In genomic region chr12:80218784-80219183, GRCm38 (mm10) we compare ENCODE assay signal across 14 mouse cellular contexts. TPM values are rescaled to one million over a fixed set of nuclear protein-coding genes. Genes with fewer than 3 reads are reported as not detected.
DNase-seq lines count a peak whose midpoint lies in the region; ATAC-seq and TF ChIP-seq lines count a peak whose summit lies in the region.
"Had no signal": no experiment of that assay in that cellular context is flagged by ENCODE, and none has a peak within 500 bp of the region (broad histone marks: within the 10 kb centered on the region; RNA-seq: fewer than 3 reads in every experiment).

No protein-coding gene starts in this region.

- no peak for TF ChIP-seq POLR2A in heart, adult 2 months (IDR thresholded peaks at IDR 0.05; ENCODE audit: insufficient read depth, low read depth, low read length)

- no peak for TF ChIP-seq CTCF in heart, adult 2 months (IDR thresholded peaks at IDR 0.05)
- TF ChIP-seq CTCF in kidney, postnatal 0 days (IDR thresholded peaks at IDR 0.05; ENCODE audit: low read depth) = no peak

- no peaks in the 10 kb centered on the region for H3K27me3 ChIP-seq in heart, adult 2 months (ENCODE audit: control insufficient read depth, insufficient read depth, low read length)
- H3K27me3 ChIP-seq in kidney, postnatal 0 days (ENCODE audit: insufficient read depth, low read length) = no peaks in the 10 kb centered on the region
- no peaks in the 10 kb centered on the region for H3K27me3 ChIP-seq in liver, embryonic 11.5 days (replicated peaks; ENCODE audit: control insufficient read depth, insufficient read depth, low read length)
- no peaks in the 10 kb centered on the region for H3K27me3 ChIP-seq in stomach, embryonic 15.5 days (replicated peaks)
- H3K27me3 ChIP-seq: hindbrain, embryonic 15.5 days; midbrain, embryonic 12.5 days had no signal

- 48% methylated on average over 3 of the region's 3 CpGs for WGBS in heart, adult 2 months
- WGBS in kidney, postnatal 0 days = 50% methylated on average over 3 of the region's 3 CpGs
- WGBS in liver, embryonic 11.5 days = 65% methylated on average over 3 of the region's 3 CpGs
- 54% methylated on average over 3 of the region's 3 CpGs for WGBS in stomach, embryonic 15.5 days

- no peak for ATAC-seq in kidney, postnatal 0 days (replicated peaks; ENCODE audit: low FRiP score, low read depth)
- ATAC-seq in liver, embryonic 11.5 days (replicated peaks; ENCODE audit: low FRiP score) = 0 out of 2 replicates have a peak, but pooled peaks have one; percentile 7
- no peak for ATAC-seq in stomach, embryonic 15.5 days (ENCODE audit: insufficient read depth, low FRiP score, low read depth)

- H3K4me1 ChIP-seq in heart, adult 2 months (ENCODE audit: control insufficient read depth, insufficient read depth, low read length) = peaks cover 43% of the 10 kb centered on the region
- peaks cover 47% of the 10 kb centered on the region for H3K4me1 ChIP-seq in kidney, postnatal 0 days (replicated peaks; ENCODE audit: insufficient read depth, low read length)
- H3K4me1 ChIP-seq in liver, embryonic 11.5 days (replicated peaks; ENCODE audit: control insufficient read depth, insufficient read depth, low read length) = peaks cover 46% of the 10 kb centered on the region
- H3K4me1 ChIP-seq in stomach, embryonic 15.5 days = peaks cover 66% of the 10 kb centered on the region

- H3K9me3 ChIP-seq in kidney, postnatal 0 days (replicated peaks; ENCODE audit: low read length) = no peaks in the 10 kb centered on the region
- H3K9me3 ChIP-seq in liver, embryonic 11.5 days (ENCODE audit: control insufficient read depth, low read length) = no peaks in the 10 kb centered on the region
- no peaks in the 10 kb centered on the region for H3K9me3 ChIP-seq in stomach, embryonic 15.5 days
- H3K9me3 ChIP-seq: hindbrain, embryonic 15.5 days; midbrain, embryonic 12.5 days had no signal

- H3K9ac ChIP-seq in heart, adult 2 months (ENCODE audit: low read depth, low read length) = no peak overlapping the region
- H3K9ac ChIP-seq in kidney, postnatal 0 days (ENCODE audit: low read depth, low read length) = no peak overlapping the region
- H3K9ac ChIP-seq in liver, embryonic 11.5 days (ENCODE audit: low read depth, low read length) = no peak overlapping the region
- H3K9ac ChIP-seq in stomach, embryonic 15.5 days = no peak overlapping the region
- H3K9ac ChIP-seq: hindbrain, embryonic 15.5 days; midbrain, embryonic 12.5 days had no signal

- intact Hi-C loops in heart, adult 2 months (cut with DNase I) = loop anchor here (2.0 kb wide), 1 partner anchor 40 kb away; no protein-coding TSS in a partner anchor

- no peak overlapping the region for H3K4me3 ChIP-seq in heart, adult 2 months
- H3K4me3 ChIP-seq in kidney, postnatal 0 days (replicated peaks; ENCODE audit: low read depth, low read length) = no peak overlapping the region
- H3K4me3 ChIP-seq in liver, embryonic 11.5 days (ENCODE audit: low read depth, low read length) = no peak overlapping the region
- no peak overlapping the region for H3K4me3 ChIP-seq in stomach, embryonic 15.5 days (replicated peaks)
- H3K4me3 ChIP-seq: erythroblast, embryonic 14.5 days; hindbrain, embryonic 15.5 days; midbrain, embryonic 12.5 days had no signal

- no peaks in the 10 kb centered on the region; the same call in 1 of the 2 replicates for H3K36me3 ChIP-seq in heart, adult 2 months (ENCODE audit: control insufficient read depth, insufficient read depth, low read length)
- H3K36me3 ChIP-seq in kidney, postnatal 0 days (ENCODE audit: insufficient read depth, low read length) = no peaks in the 10 kb centered on the region
- H3K36me3 ChIP-seq in liver, embryonic 11.5 days (ENCODE audit: control insufficient read depth, insufficient read depth, low read length) = no peaks in the 10 kb centered on the region; the same call in 1 of the 2 replicates
- H3K36me3 ChIP-seq in stomach, embryonic 15.5 days = no peaks in the 10 kb centered on the region
- H3K36me3 ChIP-seq: hindbrain, embryonic 15.5 days; midbrain, embryonic 12.5 days had no signal

- TF ChIP-seq EP300 in heart, adult 2 months (IDR thresholded peaks at IDR 0.05; ENCODE audit: insufficient read depth, low read depth, low read length) = no peak

- H3K79me2 ChIP-seq in heart, adult 2 months (replicated peaks; ENCODE audit: control insufficient read depth, insufficient read depth, low read length) = peaks cover 1% of the 10 kb centered on the region; the same call in 1 of the 2 replicates

- peak overlapping the region; percentile 29 for H3K27ac ChIP-seq in heart, adult 2 months
- H3K27ac ChIP-seq in kidney, postnatal 0 days = 0 out of 2 replicates have a peak overlapping the region, but pooled peaks have one; percentile 83
- H3K27ac ChIP-seq in liver, embryonic 11.5 days (ENCODE audit: low read depth, low read length) = peak overlapping the region; percentile 76
- H3K27ac ChIP-seq in stomach, embryonic 15.5 days = peak overlapping the region; percentile 89
- H3K27ac ChIP-seq: hindbrain, embryonic 15.5 days; midbrain, embryonic 12.5 days had no signal

- no peak for DNase-seq in heart, adult 2 months
- no peak for DNase-seq in heart, postnatal 4 days
- DNase-seq in kidney, postnatal 0 days (ENCODE audit: low spot score) = no peak
- no peak for DNase-seq in kidney, adult 11 months
- DNase-seq in liver, embryonic 11.5 days (ENCODE audit: low spot score) = no peak
- DNase-seq in cerebellum, adult 9-10 months = no peak
- no peak for DNase-seq in cerebellum, adult 11-12 months
- DNase-seq: cerebellum, adult 9-11 months; right cerebral cortex, postnatal 25 days; thymus, postnatal 4 days had no signal

- H3K4me2 ChIP-seq in kidney, postnatal 0 days (ENCODE audit: low read length) = no peak overlapping the region
- peak overlapping the region; percentile 27 for H3K4me2 ChIP-seq in liver, embryonic 11.5 days
- peak overlapping the region; percentile 20; the same call in 1 of the 2 replicates for H3K4me2 ChIP-seq in stomach, embryonic 15.5 days
- H3K4me2 ChIP-seq: hindbrain, embryonic 15.5 days; midbrain, embryonic 12.5 days had no signal

RNA-seq across cellular contexts. Expression of gene Actn1, which starts 41.4 kb away (rescaled TPM):
- total RNA-seq in heart, adult 2 months (2021) = 10 to 100 TPM; 30.6 to 31.7 TPM
- polyA plus RNA-seq in heart, adult 2 months (2012; rRNA removed) = 29.0 and 31.1 TPM in 2 replicates
- 100 to 1,000 TPM; 114 to 116 TPM for total RNA-seq in heart, postnatal 4 days (2021)
- 32.5 and 37.1 TPM in 2 replicates for polyA plus RNA-seq in kidney, postnatal 0 days (2015; fragmentation: Nextera tagmentation; extraction: Ambion mirVana)
- polyA plus RNA-seq in liver, embryonic 11.5 days (2014; fragmentation: Nextera tagmentation; extraction: Ambion mirVana) = 27.9 and 28.3 TPM in 2 replicates
- polyA plus RNA-seq in stomach, embryonic 15.5 days (2015; fragmentation: Nextera tagmentation; extraction: Ambion mirVana) = 61.2 and 65.0 TPM in 2 replicates

Comparison
In these comparisons a context has a peak if more than half of its experiments do, and no peak if none do; other contexts are left out.
1. H3K27ac ChIP-seq: peak in every context shown above with its lines; median percentile 89 in stomach, embryonic 15.5 days; 83 in kidney, postnatal 0 days; 76 in liver, embryonic 11.5 days; 29 in heart, adult 2 months.